Mouse (Mus musculus): ENCODE measurements around the gene Scamp4.
A peak's percentile ranks its signal among the peaks of the same experiment; 100 is the strongest.

The Scamp4 gene

DNA sequence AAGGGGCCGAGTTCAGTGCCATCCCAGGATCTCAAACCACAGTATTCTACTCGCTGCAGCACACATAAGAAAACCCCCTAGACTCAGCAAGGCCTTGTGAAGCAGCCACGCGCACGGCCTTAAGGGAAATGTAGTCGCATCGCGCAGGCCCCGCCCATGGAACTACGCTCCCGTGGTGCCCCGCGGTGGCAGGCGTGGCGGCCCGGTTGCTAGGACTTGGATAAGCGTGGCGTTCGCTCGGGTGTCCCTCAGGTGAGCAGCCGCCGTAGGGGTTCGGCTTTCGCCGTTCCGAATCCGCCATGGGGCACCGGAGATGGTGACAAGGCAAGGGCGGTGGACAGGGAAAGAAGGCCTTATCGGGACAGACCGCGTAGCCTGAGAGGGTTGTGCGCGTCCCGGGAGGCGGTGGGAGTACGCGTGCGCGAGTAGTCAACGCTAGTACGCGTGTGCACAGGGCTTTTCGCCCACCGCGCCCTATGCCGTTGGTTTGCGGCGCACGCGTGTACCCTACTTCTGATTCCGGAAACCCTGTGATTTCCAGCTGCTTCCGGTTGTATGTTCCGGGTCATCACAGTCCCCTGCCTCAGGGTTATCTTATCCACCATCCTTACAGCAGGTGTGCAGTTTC, at the start of gene Scamp4, which contains the start of gene Adat3:
Scamp4 (plus strand) TSS at position 175 of the 628 bp plus-strand sequence.
Adat3 (plus strand) TSS at position 183 of the 628 bp plus-strand sequence.
- DNase-seq (ENCODE audit: low read depth, low spot score): peak; percentile 76

DNA sequence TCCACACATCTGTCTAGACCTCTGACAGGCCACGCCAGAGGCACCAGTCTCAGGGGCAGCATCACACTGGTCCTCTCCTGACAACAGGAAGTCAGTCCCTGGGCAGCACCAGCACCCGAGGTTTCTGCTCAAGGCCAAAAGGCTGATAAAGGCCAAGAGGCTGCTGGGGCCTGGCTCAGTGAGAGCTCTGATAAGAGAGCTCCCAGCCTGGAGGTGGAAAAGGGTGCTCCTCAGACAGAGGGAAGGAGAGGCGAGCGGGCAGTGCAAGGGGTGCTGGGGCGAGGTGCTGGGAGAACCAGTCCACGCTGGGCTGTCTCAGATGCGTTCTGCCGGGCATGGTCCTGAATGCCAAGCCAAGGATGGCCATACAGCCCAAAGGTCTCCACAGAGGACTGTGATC, 49.1 kb upstream of the Scamp4 start:
- no peak for DNase-seq (ENCODE audit: low read depth, low spot score)

DNA sequence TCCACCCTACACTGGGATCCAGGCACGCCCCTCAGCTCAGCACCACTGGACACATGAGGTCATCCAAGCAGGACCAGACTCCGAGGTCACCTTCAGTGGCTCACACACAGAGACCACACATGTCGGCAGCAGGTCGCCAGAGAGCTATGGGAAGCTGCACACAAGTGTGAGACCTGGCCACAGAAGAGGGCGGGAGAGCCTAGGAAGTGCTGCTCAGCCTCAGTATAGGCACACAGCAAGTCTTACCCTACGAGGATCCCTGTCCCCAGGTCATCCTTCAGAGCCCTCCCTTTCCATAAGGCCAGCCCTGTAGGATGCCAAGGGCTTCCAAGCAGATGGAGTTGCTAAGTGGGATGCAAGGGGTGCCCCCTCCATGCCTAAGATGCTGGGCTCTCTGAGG, 48.7 kb upstream of the Scamp4 start:
- no peak for DNase-seq (ENCODE audit: low read depth, low spot score)

DNA sequence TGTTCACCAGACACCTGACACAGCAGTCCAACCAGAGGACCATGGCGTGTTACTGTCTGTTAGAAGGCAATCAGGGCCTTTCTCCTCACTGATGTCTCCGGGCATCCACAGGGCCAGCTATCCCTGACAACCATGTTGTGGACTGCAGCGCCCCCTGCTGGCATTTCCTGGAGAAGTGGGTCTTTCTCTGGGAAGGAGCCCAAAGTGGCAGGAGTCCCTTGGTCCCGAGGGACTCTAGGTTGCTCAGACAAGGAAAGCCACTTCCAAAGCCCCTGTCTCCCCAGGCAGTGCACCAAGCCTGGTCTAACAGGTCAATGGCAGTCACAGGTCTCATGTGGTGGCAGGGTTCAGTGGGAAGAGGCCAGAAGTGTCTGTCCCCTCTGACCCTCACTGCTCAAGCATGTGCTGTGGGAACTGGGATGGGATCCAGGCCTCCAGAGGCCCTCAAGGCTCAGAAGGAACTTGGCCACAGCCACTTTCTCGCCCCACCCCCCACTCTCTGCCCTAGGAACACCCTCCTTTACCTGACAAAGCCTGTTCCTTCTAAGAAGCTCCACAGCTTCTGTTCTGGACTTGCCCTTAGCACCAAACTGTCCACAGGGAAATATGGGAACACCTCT, 45.2 kb upstream of the Scamp4 start:
- no peak for DNase-seq (ENCODE audit: low read depth, low spot score)

DNA sequence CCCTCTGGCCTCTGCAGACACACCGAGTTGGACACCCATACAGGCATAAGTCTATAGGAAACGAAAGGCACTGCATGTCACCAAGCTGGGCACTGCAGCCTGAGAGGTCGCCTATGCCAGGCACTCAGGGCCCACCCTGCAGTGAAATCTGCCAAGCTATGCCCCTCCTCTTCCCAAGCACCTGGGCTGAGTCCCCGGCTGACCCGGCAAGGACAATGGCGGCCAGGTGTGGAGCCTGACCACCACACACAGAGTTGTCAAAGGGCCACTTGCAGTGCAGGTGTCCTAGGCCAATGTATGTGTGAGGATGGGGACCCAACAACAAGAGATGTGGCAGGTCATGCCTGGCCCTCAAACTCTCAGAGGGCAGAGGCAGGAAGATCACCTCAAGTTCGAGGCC, 43.2 kb upstream of the Scamp4 start:
- DNase-seq (ENCODE audit: low read depth, low spot score): no peak

DNA sequence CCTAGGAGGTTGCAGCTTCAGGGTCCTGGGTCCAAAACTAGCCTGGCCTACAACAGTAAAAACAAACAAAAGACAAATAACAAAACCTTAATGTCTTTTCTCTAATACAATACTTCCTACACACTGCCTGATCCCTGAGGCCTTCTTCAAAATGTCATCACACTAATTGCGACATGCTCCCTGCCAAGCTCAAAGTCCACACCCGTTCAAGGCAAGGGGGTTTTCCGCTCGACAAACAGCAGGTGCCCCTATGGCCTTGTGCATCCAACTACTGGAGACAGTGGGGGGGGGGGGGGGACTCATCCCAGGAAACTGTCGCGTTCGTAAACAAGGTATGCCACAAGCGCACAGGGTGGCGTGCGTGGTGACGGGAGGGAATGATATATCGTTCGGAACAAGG, 42.1 kb upstream of the Scamp4 start:
- no peak for DNase-seq (ENCODE audit: low read depth, low spot score)

DNA sequence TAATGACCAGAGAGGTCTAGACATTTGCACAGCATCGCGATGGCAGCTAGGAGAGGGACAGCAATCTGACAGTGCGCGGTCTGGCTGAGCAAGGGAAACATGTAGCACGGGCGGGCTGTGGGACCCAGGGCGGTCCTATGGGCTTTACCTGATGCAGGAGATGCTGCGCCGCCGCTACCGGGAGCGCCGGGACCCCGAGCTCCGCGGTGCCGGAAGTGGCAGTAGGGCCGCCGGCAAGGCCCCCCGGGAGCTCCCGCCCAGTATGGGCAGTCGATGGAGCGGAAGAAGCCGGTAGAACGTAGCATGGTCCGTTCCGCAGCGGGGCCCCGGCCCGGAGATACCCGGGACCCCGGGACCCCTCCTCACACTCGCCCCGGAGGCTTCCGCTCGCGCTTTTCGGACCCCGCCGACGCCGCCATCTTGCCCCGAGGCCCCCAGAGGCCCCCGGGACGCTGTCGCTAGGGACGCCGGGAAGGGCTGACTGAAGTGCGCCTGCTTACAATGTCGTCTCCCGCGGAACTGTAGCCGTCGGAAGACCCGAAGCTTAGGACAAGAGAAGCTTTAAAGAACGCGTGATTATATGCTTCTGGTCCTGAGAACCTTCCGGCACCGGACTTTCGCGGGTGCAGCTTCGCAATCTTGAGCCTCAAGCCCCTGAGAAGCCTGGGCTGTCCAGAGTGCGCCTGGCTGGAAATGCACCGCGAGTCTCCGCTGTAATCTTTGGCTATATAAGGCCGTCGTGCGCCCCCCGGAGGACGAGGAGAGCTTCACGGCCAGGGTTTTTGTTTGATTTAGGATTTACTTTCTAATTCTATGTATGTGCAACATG, 41.3 kb upstream of the Scamp4 start, which contains the start of gene Rexo1:
Rexo1 (minus strand) TSS at position 445 of the 829 bp plus-strand sequence.
- peak; percentile 86 for DNase-seq (ENCODE audit: low read depth, low spot score)

DNA sequence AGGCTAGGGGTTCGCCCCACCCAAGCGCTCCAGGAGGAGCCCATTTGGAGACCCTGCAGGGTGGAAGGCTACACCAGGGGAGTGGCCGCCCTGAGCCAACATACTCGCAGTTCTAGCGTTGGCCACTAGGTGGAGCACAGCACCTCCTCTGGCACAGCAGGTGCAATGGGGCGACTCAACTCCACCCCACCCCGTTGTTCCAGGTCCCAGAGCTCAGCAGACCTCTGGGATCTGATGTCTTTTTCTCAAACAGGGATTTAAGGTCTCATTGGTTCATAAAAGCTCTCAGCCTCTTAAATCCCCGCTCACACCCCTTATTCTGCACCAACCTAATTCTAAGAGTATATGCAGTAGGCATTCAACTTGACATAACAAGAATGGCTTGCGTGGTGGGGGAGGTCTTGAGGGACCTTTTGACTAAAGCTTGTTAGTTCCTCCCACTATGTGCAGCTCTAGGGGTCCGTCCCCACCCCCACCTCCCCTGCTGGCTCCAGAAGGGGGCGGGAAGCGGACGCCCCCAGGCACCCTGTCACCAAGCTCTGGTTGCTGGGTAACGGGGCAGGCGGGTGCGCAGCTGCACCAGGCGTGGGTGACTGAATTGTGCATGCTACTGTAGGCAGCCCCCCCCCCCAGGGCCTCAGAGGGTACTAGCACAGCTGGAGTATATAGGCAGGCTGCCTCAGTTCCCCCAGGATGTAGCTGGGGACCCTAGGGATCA, 36.1 kb upstream of the Scamp4 start:
- peak; percentile 57 for DNase-seq (ENCODE audit: low read depth, low spot score)

DNA sequence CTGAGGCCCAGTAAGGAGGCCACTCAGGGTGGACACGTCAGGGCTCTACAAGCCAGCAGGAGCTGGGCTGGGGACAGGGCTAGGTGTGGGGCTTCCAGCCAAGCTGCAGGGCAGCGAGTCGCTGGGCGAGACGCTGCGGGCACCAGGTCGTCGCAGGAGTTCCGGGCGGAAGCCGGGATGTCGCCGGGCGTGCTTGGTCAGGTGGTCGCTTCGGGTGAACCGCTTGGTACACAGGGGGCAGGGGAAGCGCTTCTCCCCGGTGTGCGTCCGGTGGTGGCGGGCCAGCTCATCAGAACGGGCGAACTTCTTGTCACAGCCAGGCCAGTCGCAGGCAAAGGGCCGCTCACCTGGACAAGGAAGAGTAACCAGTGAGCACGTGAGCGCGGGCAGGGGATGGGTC, 33.8 kb upstream of the Scamp4 start:
- DNase-seq (ENCODE audit: low read depth, low spot score): no peak

DNA sequence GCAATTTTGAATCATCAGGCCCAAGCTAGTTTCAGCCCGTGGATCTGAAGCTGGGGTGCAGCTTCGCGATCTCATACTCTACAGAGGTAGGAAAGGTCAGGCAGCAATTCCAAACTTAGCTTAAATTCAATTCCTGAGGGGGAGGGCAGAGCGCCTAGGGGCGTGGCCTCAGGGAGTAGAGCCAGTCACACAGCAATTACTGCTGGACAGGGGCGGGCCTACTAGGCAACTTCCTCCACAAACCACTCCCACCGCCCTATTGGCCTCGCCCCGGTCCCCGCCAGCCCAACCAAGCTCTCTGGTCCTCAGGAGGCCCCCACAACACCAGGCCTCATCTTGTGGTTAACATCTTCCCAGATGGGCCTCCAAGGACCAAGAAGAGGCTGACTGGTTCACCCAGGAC, 33.0 kb upstream of the Scamp4 start:
- no peak for DNase-seq (ENCODE audit: low read depth, low spot score)

DNA sequence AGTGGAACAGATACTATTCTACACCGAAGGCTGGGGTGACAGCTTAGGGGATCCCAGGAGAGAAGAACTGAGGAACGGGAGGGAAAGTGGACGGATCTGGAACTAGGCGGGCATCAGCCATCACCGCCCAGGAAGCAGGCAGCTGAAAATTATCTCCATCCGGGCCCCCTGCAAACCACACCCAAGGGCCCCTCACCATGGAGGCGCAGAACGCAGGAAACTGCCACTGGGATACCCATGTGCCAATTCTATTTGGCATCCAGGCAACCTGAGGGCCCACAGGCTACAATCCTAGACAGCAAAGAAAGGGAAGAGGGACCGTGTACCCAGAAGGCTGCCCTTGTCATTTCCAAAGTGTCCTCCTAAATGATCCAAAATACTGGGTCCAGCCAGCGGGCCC, 32.3 kb upstream of the Scamp4 start:
- no peak for DNase-seq (ENCODE audit: low read depth, low spot score)

DNA sequence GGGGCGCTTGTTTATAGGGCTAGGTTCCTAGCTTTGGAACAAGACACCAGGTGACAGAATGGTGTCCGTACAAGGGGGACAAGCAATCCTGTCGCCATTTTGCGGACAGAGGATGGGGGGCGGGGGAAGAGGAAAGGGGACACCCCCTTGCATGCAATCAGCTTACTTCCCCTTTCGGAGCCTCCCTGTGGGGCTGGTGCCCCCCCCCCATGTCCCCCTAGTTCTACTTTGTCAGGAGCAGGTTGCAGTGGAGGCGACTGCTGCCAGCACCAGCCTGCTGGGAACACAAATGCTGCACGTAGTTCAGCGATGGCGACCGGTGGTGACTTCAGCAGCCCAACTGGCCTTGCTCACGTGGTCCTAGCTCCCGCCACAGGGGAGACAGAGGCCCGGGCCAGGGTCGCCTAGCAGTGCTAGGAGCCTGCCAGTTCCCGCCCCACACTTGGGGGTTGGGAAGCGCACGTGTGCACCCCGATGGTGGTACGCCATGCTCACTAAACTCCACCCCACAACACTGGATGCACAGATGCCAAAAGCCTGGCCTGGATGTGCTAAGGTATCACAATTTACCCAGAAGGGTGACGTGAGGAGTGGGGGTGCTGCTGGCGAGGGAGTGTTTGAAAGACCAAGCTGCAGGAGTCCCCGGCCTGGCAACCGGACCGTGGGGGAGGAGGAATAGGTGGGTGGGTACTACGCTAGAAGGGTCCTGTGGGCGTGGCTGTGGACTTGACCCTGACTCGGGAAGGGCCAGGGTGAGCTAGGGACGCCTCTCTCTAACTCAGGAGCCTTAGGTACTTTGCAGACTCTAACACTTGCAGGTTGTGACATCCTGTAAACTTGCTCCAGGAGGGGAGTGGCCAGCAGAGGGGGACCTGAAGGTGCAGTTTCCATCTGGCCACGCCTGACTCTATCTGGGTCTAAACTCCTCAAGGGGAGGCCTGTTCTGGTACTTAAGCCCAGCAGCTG, 31.5 kb upstream of the Scamp4 start:
- no peak for DNase-seq (ENCODE audit: low read depth, low spot score)

DNA sequence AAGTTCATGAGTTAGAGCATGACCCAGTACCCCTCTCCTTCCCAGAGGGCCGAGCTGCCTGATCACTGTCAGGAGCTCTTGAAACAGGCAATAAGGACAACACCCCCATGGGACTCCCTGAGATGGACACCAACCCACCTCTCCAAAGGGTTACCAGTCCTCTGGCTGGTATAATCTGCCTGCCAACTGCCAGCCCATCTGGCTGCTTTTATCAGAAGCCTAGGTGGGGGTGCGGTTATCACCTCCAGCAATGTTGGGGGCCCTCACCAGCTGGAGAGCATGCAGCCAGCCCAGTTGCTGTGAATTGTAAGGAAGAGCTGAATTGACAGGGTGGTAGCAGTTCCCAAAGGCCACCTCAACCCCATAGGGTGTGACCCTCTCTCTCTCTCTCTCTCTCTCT, 30.2 kb upstream of the Scamp4 start:
- DNase-seq (ENCODE audit: low read depth, low spot score): no peak

DNA sequence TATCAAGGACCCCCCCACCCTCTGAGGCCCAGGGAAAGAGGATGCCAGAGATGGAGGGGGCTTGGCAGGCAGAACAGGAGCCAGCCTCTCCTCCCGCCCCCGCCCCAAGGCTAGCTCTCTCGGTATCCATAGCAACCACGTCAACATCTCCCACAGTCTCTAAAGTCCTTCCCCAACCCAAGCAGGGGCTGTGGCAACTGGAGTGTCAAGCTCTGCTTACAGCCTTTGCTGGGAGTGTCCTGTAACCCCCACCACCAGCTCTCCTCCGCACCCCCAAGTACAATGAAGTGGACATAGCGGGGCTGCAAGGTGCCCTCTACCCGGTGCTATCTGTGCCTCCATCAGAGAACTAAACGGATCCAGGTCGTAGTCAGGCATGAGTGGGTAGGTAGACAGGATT, 28.7 kb upstream of the Scamp4 start:
- no peak for DNase-seq (ENCODE audit: low read depth, low spot score)

DNA sequence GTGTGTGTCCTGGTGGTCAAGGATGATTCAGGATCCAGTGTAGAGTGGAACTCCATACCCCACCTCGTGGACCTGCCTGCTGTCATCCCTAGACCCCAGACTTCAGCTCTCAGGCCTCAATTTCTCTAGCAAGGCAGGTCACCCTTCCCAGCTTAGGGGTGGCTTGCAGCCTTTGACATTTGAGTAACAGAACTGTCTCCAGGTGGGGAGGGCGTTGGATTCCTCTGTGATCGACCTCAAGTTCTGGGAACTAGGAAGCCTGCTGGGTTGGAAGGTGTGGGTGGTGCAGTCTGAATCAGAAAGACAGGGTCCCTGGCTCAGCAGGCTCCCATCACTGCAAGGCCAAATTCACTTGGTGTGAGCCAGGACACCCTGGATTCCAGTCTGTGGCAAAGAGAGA, 27.8 kb upstream of the Scamp4 start:
- no peak for DNase-seq (ENCODE audit: low read depth, low spot score)

DNA sequence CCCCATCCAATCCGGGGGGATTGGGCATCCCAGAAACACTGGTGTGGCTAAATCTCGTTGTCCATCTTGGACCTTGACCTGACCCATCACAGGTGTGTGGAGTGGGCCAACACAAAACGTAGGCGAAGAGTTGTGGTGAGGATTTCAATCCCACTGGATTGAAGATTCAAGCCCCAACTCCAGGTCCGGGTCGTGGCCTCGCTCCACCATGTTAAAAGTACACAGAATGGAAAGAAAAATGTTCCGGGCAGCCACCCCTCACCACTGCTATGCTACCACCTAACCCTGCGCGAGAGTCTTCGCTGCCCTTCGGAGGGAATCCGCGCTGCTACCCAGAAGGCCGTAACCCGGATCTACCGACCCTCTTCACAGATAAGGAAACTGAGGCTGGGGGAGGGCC, 26.7 kb upstream of the Scamp4 start:
- no peak for DNase-seq (ENCODE audit: low read depth, low spot score)

DNA sequence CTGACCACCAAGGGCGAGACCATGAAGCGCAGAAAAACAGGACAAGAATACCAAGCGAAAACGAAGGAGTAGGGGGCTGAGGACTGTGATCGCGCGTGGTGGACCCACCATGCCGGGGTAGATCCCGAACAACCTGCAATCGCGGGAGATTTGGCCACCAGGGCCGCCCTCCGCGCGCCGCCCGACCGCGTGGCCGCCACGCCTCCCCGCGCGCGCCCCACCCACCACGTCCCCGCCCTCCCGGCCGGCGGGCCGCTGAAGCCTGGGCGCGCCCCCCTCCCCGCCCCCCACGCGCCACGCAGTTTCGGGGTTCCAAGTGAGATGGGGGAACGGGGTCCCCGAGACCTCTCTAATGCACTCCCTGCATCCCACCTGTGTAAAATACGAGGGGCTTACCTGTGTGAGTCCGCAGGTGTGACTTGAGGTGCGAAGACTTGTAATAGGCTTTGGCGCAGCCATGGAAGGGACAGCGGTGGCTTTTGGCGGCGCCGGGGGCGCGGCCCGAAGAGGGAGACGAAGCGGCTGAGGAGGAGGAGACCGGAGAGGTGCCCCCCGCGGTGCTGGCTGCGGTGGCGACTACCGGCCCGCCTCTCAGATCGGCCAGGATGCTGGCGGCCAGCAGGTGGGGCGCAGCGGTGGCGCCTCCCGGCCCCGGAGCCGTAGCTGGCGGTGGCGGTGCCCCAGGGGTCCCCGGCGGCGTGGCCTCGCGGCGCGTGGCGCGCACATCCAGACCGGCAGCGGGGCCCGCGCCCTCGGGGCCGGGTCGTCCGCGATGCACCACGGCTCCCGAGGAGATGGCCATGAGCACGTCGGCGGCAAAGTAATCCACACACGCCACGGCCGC, 26.1 kb upstream of the Scamp4 start:
- DNase-seq (ENCODE audit: low read depth, low spot score): no peak

DNA sequence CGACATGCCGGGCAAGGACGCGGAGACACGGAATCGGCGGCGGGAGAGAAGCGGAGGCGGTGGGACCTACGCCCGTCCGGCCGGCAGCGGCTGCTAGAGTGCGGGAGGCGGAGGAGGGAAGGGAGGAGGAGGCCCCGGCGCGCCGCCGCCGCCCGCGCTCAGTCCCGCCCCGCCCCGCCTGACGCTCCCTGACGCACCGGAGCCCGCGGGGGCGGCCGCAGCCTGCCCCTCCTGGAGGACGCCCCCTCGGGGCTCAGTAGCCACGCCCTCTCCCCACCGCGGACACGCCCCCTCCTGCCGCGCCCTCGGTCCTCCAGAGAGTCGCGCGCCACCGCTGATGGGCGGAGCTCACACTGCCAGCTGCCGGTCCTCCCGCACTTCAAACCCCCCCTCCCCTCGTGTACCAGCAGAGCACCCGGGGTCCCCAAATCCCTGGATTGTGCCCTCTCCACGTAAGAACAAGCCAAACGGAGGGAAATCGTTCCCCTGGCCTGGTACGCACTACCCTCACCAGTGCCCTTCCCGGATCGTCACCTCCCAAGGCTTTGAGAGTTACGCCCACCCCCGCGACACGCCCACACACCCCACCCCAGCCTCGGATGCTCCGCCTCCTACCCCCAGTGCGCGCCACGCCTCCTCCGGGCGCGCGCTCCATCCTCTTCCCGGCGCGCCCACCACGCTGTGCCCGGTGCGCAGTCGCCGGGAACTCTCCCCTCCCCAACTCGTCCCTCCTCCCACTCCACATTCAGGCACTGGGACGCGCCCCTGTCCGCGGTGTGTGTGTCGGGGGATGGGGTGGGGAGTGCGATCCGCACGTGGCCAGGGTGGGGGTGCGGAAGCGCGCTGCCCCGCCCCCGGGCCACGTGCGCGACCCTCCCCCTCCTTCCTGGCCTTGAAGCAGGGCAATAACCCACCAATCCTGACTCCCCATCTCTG, 25.2 kb upstream of the Scamp4 start, which contains the start of gene Klf16:
Klf16 (minus strand) TSS at position 127 of the 936 bp plus-strand sequence.
- DNase-seq (ENCODE audit: low read depth, low spot score): peak; percentile 80

Data from retina, adult 2 months (tissue).